Mouse (Mus musculus) gastrocnemius, adult 2 months (tissue): ENCODE results near the gene St6galnac5. TPM values are rescaled to one million over a fixed set of nuclear protein-coding genes. Genes with fewer than 3 reads are reported as not detected.

Experiments
- DNase-seq: peaks from one replicate; pipeline ENCODE4 v3.0.0; 2022
- H3K27ac ChIP-seq: fragments of 200-600 bp; 2 replicates; pipeline ENCODE4 v1.8.1; 2022; ENCODE audit warnings: mild to moderate bottlenecking
- H3K4me3 ChIP-seq: fragments of 200-600 bp; 2 replicates; pipeline ENCODE4 v1.8.1; 2022; ENCODE audit warnings: mild to moderate bottlenecking, moderate library complexity
- CTCF ChIP-seq: fragments of 200-600 bp; IDR thresholded peaks from 2 replicates; pipeline ENCODE4 v1.8.1; 2022; ENCODE audit warnings: antibody characterized with exemption, mild to moderate bottlenecking, moderate library complexity
- intact Hi-C: fragments of 180-260 bp; cut with DNase I; formaldehyde crosslinking; loops from one replicate; pipeline ENCODE4 v1.15.1; 2025
- total RNA-seq, 2 experiments: library from RNA; stranded (reverse); gene quantifications; 2 replicates each; pipeline ENCODE4 v1.2.3; 2021

St6galnac5 gene
- total RNA-seq, 2 experiments from 2014 or later, result 0.17 to 0.33 TPM

GRCm38 (mm10) chr3:152971373-152971772 lies 10.7 kb downstream of the St6galnac5 start:
- DNase-seq, result no peak
- Histone ChIP-seq H3K4me3 (no peak overlapping the region), H3K27ac (no peak overlapping the region)
- intact Hi-C loops, result no loop called here
- TF ChIP-seq CTCF, result no peak

- intact Hi-C loops, result no loop called here
- H3K27ac ChIP-seq, result no peak overlapping the region
- no peak for DNase-seq
- no peak for TF ChIP-seq CTCF
- H3K4me3 ChIP-seq, result no peak overlapping the region
Measured at GRCm38 (mm10) chr3:152969774-152970347, 12.2 kb downstream of the St6galnac5 start.

DNA sequence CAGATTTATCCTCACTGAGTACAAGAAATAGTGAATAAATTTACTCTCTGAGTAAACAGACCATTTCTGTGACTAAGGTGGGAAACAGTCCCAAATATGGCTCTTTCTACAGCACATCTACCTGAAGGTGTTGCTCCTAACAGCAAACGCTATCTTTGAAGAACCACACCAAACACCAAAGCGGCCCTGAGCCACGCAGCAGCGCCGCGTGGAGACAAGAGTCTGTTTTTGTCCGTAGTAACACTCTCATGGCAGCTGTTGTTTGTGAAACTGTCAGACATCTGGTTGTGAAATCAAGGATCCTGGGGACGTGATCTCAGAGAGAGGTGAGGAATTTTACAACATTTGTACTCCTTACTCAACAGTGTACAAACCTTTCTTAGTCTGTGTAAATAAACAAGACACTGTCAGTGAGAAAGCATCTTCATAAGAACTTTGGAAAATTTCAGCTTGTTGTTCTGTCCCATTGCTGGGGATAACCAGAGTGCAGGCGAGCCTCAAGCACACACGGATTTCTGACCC lies 20.1 kb downstream of the St6galnac5 start:
- no peak for TF ChIP-seq CTCF
- intact Hi-C loops, result no loop called here
- Histone ChIP-seq H3K27ac (no peak overlapping the region), H3K4me3 (no peak overlapping the region)
- DNase-seq, result no peak

GRCm38 (mm10) chr3:152958358-152959150 lies 23.5 kb downstream of the St6galnac5 start:
- H3K27ac ChIP-seq, result no peak overlapping the region
- no peak overlapping the region for H3K4me3 ChIP-seq
- TF ChIP-seq CTCF, result peak; percentile 75
- peak; percentile 35 for DNase-seq
- intact Hi-C loops, result loop anchor here (5.0 kb wide), 1 partner anchor 176 kb away; no protein-coding TSS in a partner anchor

DNA sequence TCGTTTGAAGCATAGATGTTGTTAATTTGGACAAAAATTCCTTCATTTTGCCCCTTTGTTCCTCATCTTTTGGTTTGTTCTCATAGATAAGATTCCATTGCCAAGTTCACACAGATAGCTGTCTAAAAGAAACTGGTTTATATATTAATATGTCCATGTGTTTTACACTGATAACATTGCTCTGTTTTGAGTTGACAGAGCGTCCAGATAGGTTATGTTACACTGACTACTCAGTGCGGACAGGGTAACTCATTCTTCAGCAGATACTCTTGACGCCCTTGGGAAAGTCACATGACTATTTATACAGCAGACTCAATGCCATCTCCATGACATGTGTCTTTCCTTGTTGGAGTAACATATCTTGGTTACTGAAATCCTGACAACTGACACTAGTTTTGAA lies 25.3 kb downstream of the St6galnac5 start:
- Histone ChIP-seq H3K27ac (no peak overlapping the region), H3K4me3 (no peak overlapping the region)
- DNase-seq, result no peak
- TF ChIP-seq CTCF, result no peak
- intact Hi-C loops, result loop anchor here (5.0 kb wide), 1 partner anchor 174 kb away; no protein-coding TSS in a partner anchor

DNA sequence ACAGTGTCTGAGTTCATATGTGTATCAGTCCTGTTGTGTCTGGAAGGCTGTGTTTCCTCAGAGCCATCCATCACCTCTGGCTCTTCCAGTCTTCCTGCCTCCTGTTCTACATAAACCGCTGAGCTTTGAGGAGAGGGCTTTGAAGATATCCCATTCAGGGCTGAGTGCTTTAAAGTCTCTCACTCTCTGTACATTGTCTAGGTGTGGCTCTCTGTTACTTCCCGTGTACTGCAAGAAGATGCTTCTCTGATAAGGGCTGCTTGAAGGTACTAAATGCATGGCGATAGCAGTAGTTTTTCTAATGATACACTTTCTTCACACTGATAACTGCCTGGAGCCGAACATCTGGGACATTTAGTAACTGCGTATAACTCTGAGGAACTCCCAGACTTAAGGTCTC lies 26.0 kb downstream of the St6galnac5 start:
- intact Hi-C loops, result loop anchor here (5.0 kb wide), 1 partner anchor 174 kb away; no protein-coding TSS in a partner anchor

GRCm38 (mm10) chr3:152951634-152952545 lies 30.2 kb downstream of the St6galnac5 start:
- DNase-seq, result no peak
- H3K27ac ChIP-seq, result no peak overlapping the region
- intact Hi-C loops, result no loop called here

More for the DNA sequence above, 26.0 kb downstream of the St6galnac5 start:
- no peak overlapping the region for H3K4me3 ChIP-seq
- TF ChIP-seq CTCF, result no peak
- H3K27ac ChIP-seq, result no peak overlapping the region
- no peak for DNase-seq

GRCm38 (mm10) chr3:152950914-152951313 lies 31.1 kb downstream of the St6galnac5 start:
- intact Hi-C loops, result no loop called here
- Histone ChIP-seq H3K27ac (no peak overlapping the region), H3K4me3 (no peak overlapping the region)
- TF ChIP-seq CTCF, result no peak
- DNase-seq, result no peak

More at GRCm38 (mm10) chr3:152951634-152952545, 30.2 kb downstream of the St6galnac5 start:
- H3K4me3 ChIP-seq, result no peak overlapping the region
- no peak for TF ChIP-seq CTCF

- Histone ChIP-seq H3K27ac (no peak overlapping the region), H3K4me3 (no peak overlapping the region)
- no peak for TF ChIP-seq CTCF
- intact Hi-C loops, result no loop called here
- no peak for DNase-seq
Measured at GRCm38 (mm10) chr3:152950299-152950698, 31.7 kb downstream of the St6galnac5 start.

- intact Hi-C loops, result no loop called here
- no peak overlapping the region for H3K27ac ChIP-seq
- TF ChIP-seq CTCF, result no peak
- no peak overlapping the region for H3K4me3 ChIP-seq
- DNase-seq, result no peak
Measured at GRCm38 (mm10) chr3:152949233-152949777, 32.7 kb downstream of the St6galnac5 start.

DNA sequence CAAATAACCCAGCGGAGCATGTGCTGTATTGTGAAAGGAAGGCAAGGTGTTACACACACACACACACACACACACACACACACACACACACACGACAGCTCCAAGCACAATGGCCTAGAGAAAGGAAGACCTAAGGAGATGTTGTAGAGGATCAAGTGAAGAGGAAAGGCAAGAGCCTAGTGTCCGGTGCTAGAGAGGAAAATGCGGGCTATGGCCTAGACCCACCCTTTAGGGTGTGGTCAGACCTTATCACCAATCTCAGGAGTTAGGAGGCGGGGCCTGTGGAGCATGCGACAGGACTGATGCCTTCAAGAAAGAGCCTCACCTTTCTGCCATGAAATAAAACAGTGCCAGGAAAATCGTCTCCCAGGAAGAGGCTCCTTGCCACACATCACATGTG lies 33.5 kb downstream of the St6galnac5 start:
- intact Hi-C loops, result no loop called here
- Histone ChIP-seq H3K4me3 (no peak overlapping the region), H3K27ac (no peak overlapping the region)
- no peak for TF ChIP-seq CTCF
- DNase-seq, result no peak

DNA sequence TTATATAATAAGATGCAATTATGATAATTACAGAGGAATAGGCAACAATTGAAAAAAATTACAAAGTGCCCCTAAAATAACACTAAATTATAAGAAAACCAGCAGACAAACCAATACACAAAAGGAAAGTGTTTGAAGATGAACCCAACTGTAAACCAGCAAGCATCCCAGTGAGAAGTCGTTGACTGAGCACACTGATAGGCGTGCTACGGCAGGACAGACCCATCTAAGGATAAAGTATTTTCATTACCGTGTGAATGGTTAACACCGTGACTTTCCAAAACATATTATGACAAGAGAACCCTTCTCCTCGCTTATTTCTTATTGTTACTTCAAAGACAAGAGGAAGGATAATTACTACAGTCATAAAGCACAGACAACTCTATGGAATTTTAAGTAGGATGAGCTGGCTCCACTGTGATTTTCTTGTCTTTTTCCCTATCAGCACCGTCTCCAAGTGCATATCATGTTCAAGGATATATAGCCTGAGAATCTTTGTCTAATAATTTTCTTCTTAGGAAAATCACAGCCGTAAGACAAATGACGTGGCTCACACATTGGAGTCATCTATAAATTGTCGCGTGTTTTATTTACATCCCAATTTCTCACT lies 34.9 kb downstream of the St6galnac5 start:
- Histone ChIP-seq H3K4me3 (no peak overlapping the region), H3K27ac (no peak overlapping the region)
- TF ChIP-seq CTCF, result no peak
- no peak for DNase-seq
- intact Hi-C loops, result no loop called here
